Mouse (Mus musculus): Measurements from ENCODE around the gene Snrnp35.

DNA sequence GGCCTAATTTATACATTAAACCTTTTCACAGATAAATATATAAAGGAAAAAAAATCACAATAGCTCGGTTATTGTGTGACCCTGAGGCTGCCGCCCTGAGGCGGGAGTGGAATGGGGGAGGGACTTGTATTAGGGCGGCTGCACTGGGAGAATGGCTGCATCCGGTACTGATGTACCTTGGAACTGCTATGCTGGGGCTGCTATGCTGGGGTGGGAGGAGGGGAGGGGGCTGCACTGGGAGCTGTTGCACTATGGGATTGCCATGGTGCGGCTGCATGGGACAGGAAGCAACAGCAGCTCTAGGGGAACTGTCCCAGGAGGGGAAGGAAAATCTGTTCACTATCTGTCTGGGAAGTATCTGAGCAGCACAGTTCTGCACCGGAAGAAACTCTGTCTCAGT lies 49.5 kb downstream of the Snrnp35 start:
- no peak for TF ChIP-seq POLR2A (IDR thresholded peaks at IDR 0.05; ENCODE audit: insufficient read length, low read depth)
- no peak for TF ChIP-seq REST (IDR thresholded peaks at IDR 0.05; ENCODE audit: insufficient read depth, insufficient read length)
